Mouse (Mus musculus) embryonic facial prominence, embryonic 15.5 days (tissue): Measurements from ENCODE around the gene Tada2a. TPM values are rescaled to one million over a fixed set of nuclear protein-coding genes. Genes with fewer than 3 reads are reported as not detected.

Experiments
- ATAC-seq: fragments of 200-750 bp; cut with Nextera tagmentation; 2 replicates; pipeline ENCODE4 v1.8.0; 2017; ENCODE audit warnings: low read depth, moderate TSS enrichment; ENCODE audit not compliant: insufficient number of reproducible peaks, low FRiP score, low TSS enrichment
- H3K27ac ChIP-seq: fragments of 300-500 bp; sonication (generic); replicated peaks from 2 replicates; pipeline ENCODE4 v1.5.1; 2015; ENCODE audit warnings: mild to moderate bottlenecking, inconsistent platforms
- H3K27me3 ChIP-seq: fragments of 300-500 bp; sonication (generic); 2 replicates; pipeline ENCODE4 v1.6.1; 2015; ENCODE audit warnings: inconsistent platforms
- H3K36me3 ChIP-seq: fragments of 300-500 bp; sonication (generic); 2 replicates; pipeline ENCODE4 v1.6.1; 2015; ENCODE audit warnings: mild to moderate bottlenecking, inconsistent platforms
- H3K4me1 ChIP-seq: fragments of 300-500 bp; sonication (generic); 2 replicates; pipeline ENCODE4 v1.6.1; 2015; ENCODE audit warnings: inconsistent platforms
- H3K4me2 ChIP-seq: fragments of 300-500 bp; sonication (generic); replicated peaks from 2 replicates; pipeline ENCODE4 v1.6.1; 2015; ENCODE audit warnings: mild to moderate bottlenecking, inconsistent platforms
- H3K4me3 ChIP-seq: fragments of 300-500 bp; sonication (generic); replicated peaks from 2 replicates; pipeline ENCODE4 v1.5.1; 2015; ENCODE audit warnings: mild to moderate bottlenecking, inconsistent platforms
- H3K9ac ChIP-seq: fragments of 300-500 bp; sonication (generic); 2 replicates; pipeline ENCODE4 v1.6.1; 2015; ENCODE audit warnings: inconsistent platforms
- H3K9me3 ChIP-seq: fragments of 300-500 bp; sonication (generic); replicated peaks from 2 replicates; pipeline ENCODE4 v1.6.1; 2016; ENCODE audit warnings: inconsistent platforms
- WGBS: fragments of 180-500 bp; shearing (Covaris S2); methylation state at CpG from one replicate; pipeline ENCODE4 v1.1.7; 2015; 5-methylcytosine and 5-hydroxymethylcytosine counted together
- polyA plus RNA-seq: library from polyadenylated mRNA; unstranded; fragments of >200 nt; fragmentation: Nextera tagmentation; extraction: Ambion mirVana; gene quantifications from 2 replicates; pipeline ENCODE4 v1.2.1, GENCODE M21; 2015

The Tada2a gene
- polyA plus RNA-seq, 1 experiment from 2014 or later, result 34.7 TPM

- Histone ChIP-seq H3K36me3 (peaks cover 78% of the 10 kb centered on the region), H3K27me3 (no peaks in the 10 kb centered on the region), H3K4me2 (no peak overlapping the region), H3K27ac (no peak overlapping the region), H3K9me3 (no peaks in the 10 kb centered on the region), H3K9ac (no peak overlapping the region), H3K4me1 (no peaks in the 10 kb centered on the region), H3K4me3 (no peak overlapping the region)
- 55% methylated on average over 2 of the region's 2 CpGs for WGBS
- ATAC-seq, result no peak
These were observed 22.3 kb downstream of the Tada2a start for GRCm38 (mm10) chr11:84107137-84107536.

- Histone ChIP-seq H3K27me3 (no peaks in the 10 kb centered on the region), H3K9ac (no peak overlapping the region), H3K4me1 (no peaks in the 10 kb centered on the region), H3K36me3 (peaks cover 81% of the 10 kb centered on the region), H3K9me3 (no peaks in the 10 kb centered on the region), H3K27ac (no peak overlapping the region), H3K4me3 (no peak overlapping the region), H3K4me2 (no peak overlapping the region)
- WGBS, result 89% methylated on average over 6 of the region's 6 CpGs
- no peak for ATAC-seq
These were observed 25.4 kb downstream of the Tada2a start for GRCm38 (mm10) chr11:84104036-84104435.

- Histone ChIP-seq H3K36me3 (peaks cover 70% of the 10 kb centered on the region), H3K27ac (peak overlapping the region; percentile 18; the same call in 1 of the 2 replicates), H3K4me2 (no peak overlapping the region), H3K4me3 (no peak overlapping the region), H3K9me3 (no peaks in the 10 kb centered on the region), H3K9ac (no peak overlapping the region), H3K4me1 (peaks cover 6% of the 10 kb centered on the region; the same call in 1 of the 2 replicates), H3K27me3 (no peaks in the 10 kb centered on the region)
- ATAC-seq, result no peak; the same call in 1 of the 2 replicates
These were observed 28.2 kb downstream of the Tada2a start for GRCm38 (mm10) chr11:84101182-84101581.

- no peak overlapping the region for H3K4me3 ChIP-seq
- H3K9me3 ChIP-seq, result no peaks in the 10 kb centered on the region
- peaks cover 46% of the 10 kb centered on the region for H3K36me3 ChIP-seq
- H3K27me3 ChIP-seq, result no peaks in the 10 kb centered on the region
- H3K4me2 ChIP-seq, result no peak overlapping the region
- WGBS, result 49% methylated on average over 5 of the region's 5 CpGs
- no peak for ATAC-seq
- H3K4me1 ChIP-seq, result peaks cover 6% of the 10 kb centered on the region; the same call in 1 of the 2 replicates
- no peak overlapping the region for H3K9ac ChIP-seq
- H3K27ac ChIP-seq, result 0 out of 2 replicates have a peak overlapping the region, but pooled peaks have one; percentile 17
These were observed 32.0 kb downstream of the Tada2a start for GRCm38 (mm10) chr11:84097251-84097998.

- no peaks in the 10 kb centered on the region for H3K9me3 ChIP-seq
- H3K4me1 ChIP-seq, result peaks cover 6% of the 10 kb centered on the region; the same call in 1 of the 2 replicates
- no peak overlapping the region for H3K9ac ChIP-seq
- 84% methylated on average over 4 of the region's 4 CpGs for WGBS
- no peak overlapping the region for H3K4me2 ChIP-seq
- peaks cover 35% of the 10 kb centered on the region for H3K36me3 ChIP-seq
- no peaks in the 10 kb centered on the region for H3K27me3 ChIP-seq
- H3K4me3 ChIP-seq, result no peak overlapping the region
- no peak overlapping the region for H3K27ac ChIP-seq
- ATAC-seq, result no peak
These were observed 34.3 kb downstream of the Tada2a start for GRCm38 (mm10) chr11:84095084-84095483.

- Histone ChIP-seq H3K4me2 (no peak overlapping the region), H3K9me3 (no peaks in the 10 kb centered on the region), H3K36me3 (peaks cover 50% of the 10 kb centered on the region), H3K4me1 (no peaks in the 10 kb centered on the region), H3K27ac (no peak overlapping the region), H3K9ac (no peak overlapping the region), H3K27me3 (no peaks in the 10 kb centered on the region), H3K4me3 (no peak overlapping the region)
- ATAC-seq, result no peak
- 90% methylated on average over 8 of the region's 8 CpGs for WGBS
These were observed 38.8 kb downstream of the Tada2a start for GRCm38 (mm10) chr11:84090572-84090971.

- no peak overlapping the region for H3K9ac ChIP-seq
- ATAC-seq, result no peak
- H3K4me3 ChIP-seq, result no peak overlapping the region
- H3K36me3 ChIP-seq, result peaks cover 50% of the 10 kb centered on the region
- H3K4me2 ChIP-seq, result no peak overlapping the region
- no peaks in the 10 kb centered on the region for H3K27me3 ChIP-seq
- no peaks in the 10 kb centered on the region for H3K9me3 ChIP-seq
- no peak overlapping the region for H3K27ac ChIP-seq
- WGBS, result 93% methylated on average over 5 of the region's 5 CpGs
- H3K4me1 ChIP-seq, result peaks cover 5% of the 10 kb centered on the region; the same call in 1 of the 2 replicates
These were observed 47.5 kb downstream of the Tada2a start for GRCm38 (mm10) chr11:84081901-84082300.

GRCm38 (mm10) chr11:84080327-84080726 is 49.1 kb downstream of the Tada2a start:
- Histone ChIP-seq H3K36me3 (peaks cover 41% of the 10 kb centered on the region), H3K9ac (no peak overlapping the region), H3K4me1 (peaks cover 5% of the 10 kb centered on the region; the same call in 1 of the 2 replicates), H3K4me2 (no peak overlapping the region), H3K27me3 (no peaks in the 10 kb centered on the region), H3K27ac (no peak overlapping the region), H3K9me3 (no peaks in the 10 kb centered on the region), H3K4me3 (no peak overlapping the region)
- WGBS, result 87% methylated on average over 3 of the region's 3 CpGs
- ATAC-seq, result no peak

- 68% methylated on average over 4 of the region's 4 CpGs for WGBS
These were observed 49.5 kb downstream of the Tada2a start for GRCm38 (mm10) chr11:84079887-84080286.

GRCm38 (mm10) chr11:84079361-84079760 is 50.0 kb downstream of the Tada2a start:
- peaks cover 41% of the 10 kb centered on the region for H3K36me3 ChIP-seq
- no peaks in the 10 kb centered on the region for H3K9me3 ChIP-seq
- 87% methylated on average over 11 of the region's 11 CpGs for WGBS
- H3K4me3 ChIP-seq, result no peak overlapping the region
- no peak overlapping the region for H3K4me2 ChIP-seq
- H3K27me3 ChIP-seq, result no peaks in the 10 kb centered on the region
- no peak overlapping the region for H3K9ac ChIP-seq
- ATAC-seq, result no peak
- H3K27ac ChIP-seq, result no peak overlapping the region
- peaks cover 8% of the 10 kb centered on the region for H3K4me1 ChIP-seq

More at GRCm38 (mm10) chr11:84079887-84080286, 49.5 kb downstream of the Tada2a start:
- H3K36me3 ChIP-seq, result peaks cover 41% of the 10 kb centered on the region
- H3K4me1 ChIP-seq, result peaks cover 5% of the 10 kb centered on the region; the same call in 1 of the 2 replicates
- no peak overlapping the region for H3K9ac ChIP-seq
- H3K27ac ChIP-seq, result no peak overlapping the region
- ATAC-seq, result no peak
- no peaks in the 10 kb centered on the region for H3K27me3 ChIP-seq
- no peak overlapping the region for H3K4me3 ChIP-seq
- no peaks in the 10 kb centered on the region for H3K9me3 ChIP-seq
- H3K4me2 ChIP-seq, result no peak overlapping the region

GRCm38 (mm10) chr11:84078601-84079000 is 50.8 kb downstream of the Tada2a start:
- Histone ChIP-seq H3K27me3 (no peaks in the 10 kb centered on the region), H3K9me3 (no peaks in the 10 kb centered on the region), H3K9ac (no peak overlapping the region), H3K4me3 (no peak overlapping the region), H3K4me2 (no peak overlapping the region), H3K27ac (no peak overlapping the region), H3K36me3 (peaks cover 38% of the 10 kb centered on the region), H3K4me1 (peaks cover 16% of the 10 kb centered on the region)
- ATAC-seq, result no peak
- WGBS, result 79% methylated on average over 9 of the region's 9 CpGs

GRCm38 (mm10) chr11:84077008-84077407 is 52.4 kb downstream of the Tada2a start:
- 0 out of 2 replicates have a peak, but pooled peaks have one; percentile 27 for ATAC-seq
- Histone ChIP-seq H3K27ac (no peak overlapping the region), H3K4me2 (no peak overlapping the region), H3K9ac (no peak overlapping the region), H3K36me3 (peaks cover 27% of the 10 kb centered on the region), H3K9me3 (no peaks in the 10 kb centered on the region), H3K27me3 (no peaks in the 10 kb centered on the region), H3K4me1 (peaks cover 29% of the 10 kb centered on the region), H3K4me3 (no peak overlapping the region)
- 81% methylated on average over 2 of the region's 2 CpGs for WGBS
